Mouse (Mus musculus) lung, postnatal 0 days (tissue): ENCODE measurements at regions not wholly inside any gene's neighbourhood (a gene's known extent, or its start where the extent isn't known, plus 50 kb on each side); places are given as distances from the start of the nearest gene placed in this dataset.

Experiments used
- ATAC-seq: fragments of 200-750 bp; cut with Nextera tagmentation; 2 replicates; pipeline ENCODE4 v1.8.0; 2017; ENCODE audit warnings: moderate library complexity
- DNase-seq: peaks from one replicate; pipeline ENCODE4 v3.0.0-alpha.2; 2016; ENCODE audit warnings: low spot score
- H3K27ac ChIP-seq: fragments of 300-500 bp; sonication (generic); 2 replicates; pipeline ENCODE4 v1.5.1; 2014; ENCODE audit warnings: antibody characterized with exemption, mild to moderate bottlenecking, low read length, mixed read lengths
- H3K27me3 ChIP-seq: fragments of 300-500 bp; sonication (generic); replicated peaks from 2 replicates; pipeline ENCODE4 v1.6.1; 2014; ENCODE audit warnings: low read length, mixed read lengths; ENCODE audit not compliant: insufficient read depth
- H3K36me3 ChIP-seq: fragments of 300-500 bp; sonication (generic); 2 replicates; pipeline ENCODE4 v1.6.1; 2014; ENCODE audit warnings: low read length, mixed read lengths; ENCODE audit not compliant: insufficient read depth
- H3K4me1 ChIP-seq: fragments of 300-500 bp; sonication (generic); 2 replicates; pipeline ENCODE4 v1.6.1; 2014; ENCODE audit warnings: antibody characterized with exemption, low read depth, low read length, mixed read lengths; ENCODE audit not compliant: insufficient read depth
- H3K4me2 ChIP-seq: fragments of 300-500 bp; sonication (generic); replicated peaks from 2 replicates; pipeline ENCODE4 v1.6.1; 2014; ENCODE audit warnings: low read depth, mild to moderate bottlenecking, low read length, moderate library complexity, mixed read lengths
- H3K4me3 ChIP-seq: fragments of 300-500 bp; sonication (generic); 2 replicates; pipeline ENCODE4 v1.5.1; 2014; ENCODE audit warnings: low read depth, low read length
- H3K9ac ChIP-seq: fragments of 300-500 bp; sonication (generic); replicated peaks from 2 replicates; pipeline ENCODE4 v1.6.1; 2014; ENCODE audit warnings: low read depth, mild to moderate bottlenecking
- H3K9me3 ChIP-seq: fragments of 300-500 bp; sonication (generic); 2 replicates; pipeline ENCODE4 v1.6.1; 2016; ENCODE audit warnings: low read length, mixed read lengths
- CTCF ChIP-seq: IDR thresholded peaks from 2 replicates; pipeline ENCODE4 v1.5.1; 2016; ENCODE audit warnings: antibody characterized with exemption, mild to moderate bottlenecking
- EP300 ChIP-seq: IDR thresholded peaks from 2 replicates; pipeline ENCODE4 v1.6.1; 2016; ENCODE audit warnings: antibody characterized with exemption, mild to moderate bottlenecking, control low read depth
- WGBS: fragments of 180-500 bp; shearing (Covaris S2); extraction: QIAGEN DNeasy Blood & Tissue Kit; methylation state at CpG from one replicate; pipeline ENCODE4 v1.1.7; 2014; 5-methylcytosine and 5-hydroxymethylcytosine counted together

- no peak overlapping the region for H3K27ac ChIP-seq
- peaks cover 9% of the 10 kb centered on the region; the same call in 1 of the 2 replicates for H3K4me1 ChIP-seq
- no peak overlapping the region for H3K4me2 ChIP-seq
- no peaks in the 10 kb centered on the region for H3K27me3 ChIP-seq
- WGBS, result 39% methylated on average over 3 of the region's 3 CpGs
- TF ChIP-seq EP300 (no peak), CTCF (no peak)
- no peak overlapping the region for H3K9ac ChIP-seq
- DNase-seq (peak; percentile 37), ATAC-seq (no peak)
- H3K9me3 ChIP-seq, result no peaks in the 10 kb centered on the region
- H3K4me3 ChIP-seq, result no peak overlapping the region
- no peaks in the 10 kb centered on the region for H3K36me3 ChIP-seq
Measured at GRCm38 (mm10) chr16:21323446-21324034, 99.4 kb upstream of the Vps8 start.

GRCm38 (mm10) chr16:21327969-21328368, 94.9 kb upstream of the Vps8 start:
- 59% methylated on average over 4 of the region's 4 CpGs for WGBS
- Histone ChIP-seq H3K27me3 (no peaks in the 10 kb centered on the region), H3K4me2 (no peak overlapping the region), H3K4me3 (no peak overlapping the region), H3K27ac (peak overlapping the region; percentile 47), H3K36me3 (no peaks in the 10 kb centered on the region), H3K9me3 (no peaks in the 10 kb centered on the region), H3K4me1 (peaks cover 9% of the 10 kb centered on the region; the same call in 1 of the 2 replicates), H3K9ac (no peak overlapping the region)
- DNase-seq (peak; percentile 87), ATAC-seq (peak; percentile 92)
- no peak for TF ChIP-seq CTCF
- peak; percentile 93 for TF ChIP-seq EP300

GRCm38 (mm10) chr16:21329199-21329598, 93.7 kb upstream of the Vps8 start:
- no peak overlapping the region for H3K4me2 ChIP-seq
- no peaks in the 10 kb centered on the region for H3K27me3 ChIP-seq
- no peak overlapping the region for H3K9ac ChIP-seq
- no peaks in the 10 kb centered on the region for H3K9me3 ChIP-seq
- WGBS, result 72% methylated on average over 6 of the region's 6 CpGs
- no peak overlapping the region for H3K4me3 ChIP-seq
- TF ChIP-seq CTCF (no peak), EP300 (0 out of 2 replicates have a peak, but pooled peaks have one; percentile 29)
- H3K27ac ChIP-seq, result no peak overlapping the region
- peaks cover 6% of the 10 kb centered on the region; the same call in 1 of the 2 replicates for H3K4me1 ChIP-seq
- H3K36me3 ChIP-seq, result no peaks in the 10 kb centered on the region
- no peak for ATAC-seq
- no peak for DNase-seq

GRCm38 (mm10) chr16:21331229-21331628, 91.7 kb upstream of the Vps8 start:
- WGBS, result 60% methylated on average over 5 of the region's 5 CpGs
- no peak for ATAC-seq
- Histone ChIP-seq H3K36me3 (no peaks in the 10 kb centered on the region), H3K9ac (no peak overlapping the region), H3K4me2 (no peak overlapping the region), H3K4me1 (peaks cover 8% of the 10 kb centered on the region; the same call in 1 of the 2 replicates), H3K4me3 (no peak overlapping the region), H3K27me3 (no peaks in the 10 kb centered on the region), H3K27ac (no peak overlapping the region), H3K9me3 (no peaks in the 10 kb centered on the region)
- DNase-seq, result no peak
- TF ChIP-seq EP300 (no peak), CTCF (peak; percentile 17; the same call in 1 of the 2 replicates)

- ATAC-seq (no peak), DNase-seq (no peak)
- Histone ChIP-seq H3K27ac (peak overlapping the region; percentile 91; the same call in 1 of the 2 replicates), H3K9me3 (no peaks in the 10 kb centered on the region), H3K27me3 (no peaks in the 10 kb centered on the region), H3K4me2 (peak overlapping the region; percentile 70), H3K4me3 (peak overlapping the region; percentile 54), H3K36me3 (no peaks in the 10 kb centered on the region), H3K9ac (peak overlapping the region; percentile 46; the same call in 1 of the 2 replicates), H3K4me1 (peaks cover 8% of the 10 kb centered on the region; the same call in 1 of the 2 replicates)
- TF ChIP-seq EP300 (no peak), CTCF (no peak)
- 42% methylated on average over 7 of the region's 7 CpGs for WGBS
Measured at GRCm38 (mm10) chr16:21332411-21332810, 90.5 kb upstream of the Vps8 start.

GRCm38 (mm10) chr16:21332862-21333222, 90.1 kb upstream of the Vps8 start:
- no peak for TF ChIP-seq CTCF
- no peak for TF ChIP-seq EP300
- whole genome bisulfite sequencing, result under 1% methylated on average over 14 of the region's 14 CpGs
- H3K27me3 ChIP-seq, result no peaks in the 10 kb centered on the region
- ATAC-seq (no peak), DNase-seq (no peak)
- H3K36me3 ChIP-seq, result no peaks in the 10 kb centered on the region
- H3K4me1 ChIP-seq, result peaks cover 8% of the 10 kb centered on the region; the same call in 1 of the 2 replicates
- no peaks in the 10 kb centered on the region for H3K9me3 ChIP-seq
- H3K4me3 ChIP-seq, result peak overlapping the region; percentile 54
- peak overlapping the region; percentile 91 for H3K27ac ChIP-seq
- peak overlapping the region; percentile 70 for H3K4me2 ChIP-seq
- peak overlapping the region; percentile 46 for H3K9ac ChIP-seq
